Mouse (Mus musculus) embryonic facial prominence, embryonic 12.5 days (tissue): ENCODE results near the gene Ube2q2. TPM values are rescaled to one million over a fixed set of nuclear protein-coding genes. Genes with fewer than 3 reads are reported as not detected.

ENCODE experiments used
- ATAC-seq: fragments of 200-750 bp; cut with Nextera tagmentation; 2 replicates; pipeline ENCODE4 v1.8.0; 2017; ENCODE audit not compliant: insufficient number of reproducible peaks, insufficient read depth, low FRiP score, low TSS enrichment
- H3K27ac ChIP-seq: fragments of 300-500 bp; sonication (generic); 2 replicates; pipeline ENCODE4 v1.5.1; 2016; ENCODE audit warnings: mild to moderate bottlenecking
- H3K27me3 ChIP-seq: fragments of 300-500 bp; sonication (generic); 2 replicates; pipeline ENCODE4 v1.6.1; 2016; ENCODE audit warnings: mild to moderate bottlenecking, moderate library complexity
- H3K36me3 ChIP-seq: fragments of 300-500 bp; sonication (generic); 2 replicates; pipeline ENCODE4 v1.6.1; 2016; ENCODE audit warnings: mild to moderate bottlenecking
- H3K4me1 ChIP-seq: fragments of 300-500 bp; sonication (generic); 2 replicates; pipeline ENCODE4 v1.6.1; 2016
- H3K4me2 ChIP-seq: fragments of 300-500 bp; sonication (generic); replicated peaks from 2 replicates; pipeline ENCODE4 v1.6.1; 2016; ENCODE audit warnings: mild to moderate bottlenecking, moderate library complexity
- H3K4me3 ChIP-seq: fragments of 300-500 bp; sonication (generic); 2 replicates; pipeline ENCODE4 v1.5.1; 2016; ENCODE audit warnings: mild to moderate bottlenecking
- H3K9ac ChIP-seq: fragments of 300-500 bp; sonication (generic); 2 replicates; pipeline ENCODE4 v1.6.1; 2016; ENCODE audit warnings: mild to moderate bottlenecking, moderate library complexity
- H3K9me3 ChIP-seq: fragments of 300-500 bp; sonication (generic); 2 replicates; pipeline ENCODE4 v1.6.1; 2016; ENCODE audit warnings: mild to moderate bottlenecking, moderate library complexity
- WGBS: fragments of 180-500 bp; shearing (Covaris S2); methylation state at CpG from one replicate; pipeline ENCODE4 v1.1.7; 2016; 5-methylcytosine and 5-hydroxymethylcytosine counted together
- polyA plus RNA-seq: library from polyadenylated mRNA; unstranded; fragments of >200 nt; fragmentation: Nextera tagmentation; extraction: Ambion mirVana; gene quantifications from 2 replicates; pipeline ENCODE4 v1.2.1, GENCODE M21; 2016

Ube2q2 gene
- polyA plus RNA-seq, 1 experiment from 2014 or later = 46.1 TPM

GRCm38 (mm10) chr9:55131851-55132250 is 16.8 kb upstream of the Ube2q2 start:
- Histone ChIP-seq H3K9ac (no peak overlapping the region), H3K4me1 (no peaks in the 10 kb centered on the region), H3K27me3 (no peaks in the 10 kb centered on the region), H3K4me2 (no peak overlapping the region), H3K36me3 (no peaks in the 10 kb centered on the region), H3K9me3 (no peaks in the 10 kb centered on the region), H3K4me3 (no peak overlapping the region), H3K27ac (no peak overlapping the region)
- ATAC-seq = no peak

- Histone ChIP-seq H3K27ac (no peak overlapping the region), H3K9me3 (no peaks in the 10 kb centered on the region), H3K27me3 (no peaks in the 10 kb centered on the region), H3K4me3 (no peak overlapping the region), H3K4me1 (no peaks in the 10 kb centered on the region), H3K36me3 (no peaks in the 10 kb centered on the region), H3K4me2 (no peak overlapping the region), H3K9ac (no peak overlapping the region)
- WGBS = 42% methylated on average over 5 of the region's 5 CpGs
- no peak for ATAC-seq
These were observed 12.1 kb upstream of the Ube2q2 start for GRCm38 (mm10) chr9:55136576-55136975.

GRCm38 (mm10) chr9:55137112-55137511 is 11.5 kb upstream of the Ube2q2 start:
- Histone ChIP-seq H3K36me3 (no peaks in the 10 kb centered on the region), H3K27ac (no peak overlapping the region), H3K4me1 (no peaks in the 10 kb centered on the region), H3K9ac (no peak overlapping the region), H3K4me3 (no peak overlapping the region), H3K27me3 (no peaks in the 10 kb centered on the region), H3K4me2 (no peak overlapping the region), H3K9me3 (no peaks in the 10 kb centered on the region)
- WGBS = 80% methylated on average over 4 of the region's 4 CpGs
- no peak for ATAC-seq

GRCm38 (mm10) chr9:55139958-55140357 is 8.7 kb upstream of the Ube2q2 start:
- WGBS = 71% methylated on average over 5 of the region's 5 CpGs
- no peak for ATAC-seq
- Histone ChIP-seq H3K9me3 (no peaks in the 10 kb centered on the region), H3K4me1 (no peaks in the 10 kb centered on the region), H3K4me2 (no peak overlapping the region), H3K36me3 (no peaks in the 10 kb centered on the region), H3K27me3 (no peaks in the 10 kb centered on the region), H3K4me3 (no peak overlapping the region), H3K27ac (no peak overlapping the region), H3K9ac (no peak overlapping the region)

GRCm38 (mm10) chr9:55149499-55150278 is 1.0 kb downstream of the Ube2q2 start:
- ATAC-seq = peak; percentile 64
- no peaks in the 10 kb centered on the region for H3K27me3 ChIP-seq
- under 1% methylated on average over 93 of the region's 93 CpGs for WGBS
- peak overlapping the region; percentile 78 for H3K27ac ChIP-seq
- H3K4me1 ChIP-seq = peaks cover 11% of the 10 kb centered on the region
- no peaks in the 10 kb centered on the region for H3K36me3 ChIP-seq
- H3K4me3 ChIP-seq = peak overlapping the region; percentile 91
- no peaks in the 10 kb centered on the region for H3K9me3 ChIP-seq
- H3K9ac ChIP-seq = peak overlapping the region; percentile 90
- H3K4me2 ChIP-seq = peak overlapping the region; percentile 87

GRCm38 (mm10) chr9:55150279-55150726 is 1.6 kb downstream of the Ube2q2 start:
- peaks cover 11% of the 10 kb centered on the region for H3K4me1 ChIP-seq
- H3K9ac ChIP-seq = peak overlapping the region; percentile 90
- H3K4me3 ChIP-seq = peak overlapping the region; percentile 91
- H3K27me3 ChIP-seq = no peaks in the 10 kb centered on the region
- peak overlapping the region; percentile 87 for H3K4me2 ChIP-seq
- ATAC-seq = no peak
- no peaks in the 10 kb centered on the region for H3K9me3 ChIP-seq
- no peaks in the 10 kb centered on the region for H3K36me3 ChIP-seq
- WGBS = 2% methylated on average over 13 of the region's 13 CpGs
- no peak overlapping the region for H3K27ac ChIP-seq

- Histone ChIP-seq H3K4me3 (peak overlapping the region; percentile 91; the same call in 1 of the 2 replicates), H3K4me2 (peak overlapping the region; percentile 87)
These were observed 2.4 kb downstream of the Ube2q2 start for GRCm38 (mm10) chr9:55151096-55151495.

GRCm38 (mm10) chr9:55152935-55153334 is 4.3 kb downstream of the Ube2q2 start:
- no peak overlapping the region for H3K27ac ChIP-seq
- WGBS = 87% methylated on average over 5 of the region's 5 CpGs

More at GRCm38 (mm10) chr9:55151096-55151495, 2.4 kb downstream of the Ube2q2 start:
- ATAC-seq = no peak
- H3K36me3 ChIP-seq = no peaks in the 10 kb centered on the region
- no peak overlapping the region for H3K9ac ChIP-seq
- no peaks in the 10 kb centered on the region for H3K27me3 ChIP-seq
- H3K9me3 ChIP-seq = no peaks in the 10 kb centered on the region
- H3K4me1 ChIP-seq = peaks cover 11% of the 10 kb centered on the region
- no peak overlapping the region for H3K27ac ChIP-seq

GRCm38 (mm10) chr9:55170655-55171412 is 22.2 kb downstream of the Ube2q2 start:
- Histone ChIP-seq H3K9ac (no peak overlapping the region), H3K27ac (no peak overlapping the region), H3K4me2 (no peak overlapping the region), H3K4me1 (no peaks in the 10 kb centered on the region), H3K4me3 (no peak overlapping the region), H3K36me3 (peaks cover 3% of the 10 kb centered on the region; the same call in 1 of the 2 replicates), H3K9me3 (no peaks in the 10 kb centered on the region), H3K27me3 (no peaks in the 10 kb centered on the region)
- WGBS = 88% methylated on average over 7 of the region's 7 CpGs
- no peak for ATAC-seq

More at GRCm38 (mm10) chr9:55152935-55153334, 4.3 kb downstream of the Ube2q2 start:
- Histone ChIP-seq H3K27me3 (no peaks in the 10 kb centered on the region), H3K9ac (no peak overlapping the region), H3K36me3 (no peaks in the 10 kb centered on the region), H3K4me2 (no peak overlapping the region), H3K9me3 (no peaks in the 10 kb centered on the region), H3K4me1 (peaks cover 11% of the 10 kb centered on the region), H3K4me3 (no peak overlapping the region)
- no peak for ATAC-seq

GRCm38 (mm10) chr9:55172195-55172685 is 23.6 kb downstream of the Ube2q2 start:
- peaks cover 3% of the 10 kb centered on the region; the same call in 1 of the 2 replicates for H3K36me3 ChIP-seq
- H3K9me3 ChIP-seq = no peaks in the 10 kb centered on the region
- no peaks in the 10 kb centered on the region for H3K27me3 ChIP-seq
- H3K4me2 ChIP-seq = no peak overlapping the region
- WGBS = 100% methylated on average over 1 of the region's 1 CpGs
- no peak overlapping the region for H3K4me3 ChIP-seq
- ATAC-seq = no peak
- no peaks in the 10 kb centered on the region for H3K4me1 ChIP-seq
- H3K9ac ChIP-seq = no peak overlapping the region
- H3K27ac ChIP-seq = no peak overlapping the region

GRCm38 (mm10) chr9:55174235-55174634 is 25.6 kb downstream of the Ube2q2 start:
- no peaks in the 10 kb centered on the region for H3K4me1 ChIP-seq
- peaks cover 3% of the 10 kb centered on the region; the same call in 1 of the 2 replicates for H3K36me3 ChIP-seq
- no peak overlapping the region for H3K4me3 ChIP-seq
- ATAC-seq = no peak
- no peak overlapping the region for H3K9ac ChIP-seq
- H3K27me3 ChIP-seq = no peaks in the 10 kb centered on the region
- H3K27ac ChIP-seq = no peak overlapping the region
- 71% methylated on average over 2 of the region's 2 CpGs for WGBS
- H3K4me2 ChIP-seq = no peak overlapping the region
- no peaks in the 10 kb centered on the region for H3K9me3 ChIP-seq
